Mouse (Mus musculus) limb, embryonic 15.5 days (tissue): ENCODE results near the gene Olfr1136. TPM values are rescaled to one million over a fixed set of nuclear protein-coding genes. Genes with fewer than 3 reads are reported as not detected.

Source experiments
- ATAC-seq: fragments of 200-750 bp; cut with Nextera tagmentation; 2 replicates; pipeline ENCODE4 v1.8.0; 2017; ENCODE audit warnings: low read depth, moderate TSS enrichment; ENCODE audit not compliant: insufficient number of reproducible peaks, low FRiP score, low TSS enrichment
- H3K27ac ChIP-seq: fragments of 300-500 bp; sonication (generic); 2 replicates; pipeline ENCODE4 v1.5.1; 2015; ENCODE audit warnings: moderate library complexity, mild to moderate bottlenecking, inconsistent platforms
- H3K27me3 ChIP-seq: fragments of 300-500 bp; sonication (generic); 2 replicates; pipeline ENCODE4 v1.6.1; 2015; ENCODE audit warnings: inconsistent platforms
- H3K36me3 ChIP-seq: fragments of 300-500 bp; sonication (generic); 2 replicates; pipeline ENCODE4 v1.6.1; 2015; ENCODE audit warnings: inconsistent platforms
- H3K4me1 ChIP-seq: fragments of 300-500 bp; sonication (generic); 2 replicates; pipeline ENCODE4 v1.6.1; 2015; ENCODE audit warnings: inconsistent platforms
- H3K4me2 ChIP-seq: fragments of 300-500 bp; sonication (generic); 2 replicates; pipeline ENCODE4 v1.6.1; 2015; ENCODE audit warnings: mild to moderate bottlenecking, inconsistent platforms
- H3K4me3 ChIP-seq: fragments of 300-500 bp; sonication (generic); 2 replicates; pipeline ENCODE4 v1.5.1; 2015; ENCODE audit warnings: mild to moderate bottlenecking, inconsistent platforms
- H3K9ac ChIP-seq: fragments of 300-500 bp; sonication (generic); 2 replicates; pipeline ENCODE4 v1.6.1; 2015; ENCODE audit warnings: inconsistent platforms
- H3K9me3 ChIP-seq: fragments of 300-500 bp; sonication (generic); 2 replicates; pipeline ENCODE4 v1.6.1; 2016; ENCODE audit warnings: inconsistent platforms
- WGBS: fragments of 180-500 bp; shearing (Covaris S2); methylation state at CpG from one replicate; pipeline ENCODE4 v1.1.7; 2015; 5-methylcytosine and 5-hydroxymethylcytosine counted together
- polyA plus RNA-seq: library from polyadenylated mRNA; unstranded; fragments of >200 nt; fragmentation: Nextera tagmentation; extraction: Ambion mirVana; gene quantifications from 2 replicates; pipeline ENCODE4 v1.2.1, GENCODE M21; 2015

Olfr1136 gene
- polyA plus RNA-seq: not detected in 2 replicates

GRCm38 (mm10) chr2:87693847-87694246 is at the start of gene Olfr1136:
Gene Olfr1136, minus strand, starts transcription at chr2:87693947.
- Histone ChIP-seq H3K36me3 (no peaks in the 10 kb centered on the region), H3K4me2 (no peak within 1 kb of the TSS), H3K4me1 (no peaks in the 10 kb centered on the region), H3K9ac (no peak within 1 kb of the TSS), H3K27me3 (no peaks in the 10 kb centered on the region), H3K27ac (no peak within 1 kb of the TSS), H3K9me3 (no peaks in the 10 kb centered on the region), H3K4me3 (no peak within 1 kb of the TSS)
- ATAC-seq: no peak

GRCm38 (mm10) chr2:87743452-87743851 is 49.7 kb upstream of the Olfr1136 start, which contains the start of gene Olfr1140:
Gene Olfr1140, plus strand, starts transcription at chr2:87743752.
- Histone ChIP-seq H3K9me3 (no peaks in the 10 kb centered on the region), H3K4me3 (no peak within 1 kb of the TSS), H3K4me2 (no peak within 1 kb of the TSS), H3K9ac (no peak within 1 kb of the TSS), H3K36me3 (no peaks in the 10 kb centered on the region), H3K27me3 (no peaks in the 10 kb centered on the region), H3K4me1 (no peaks in the 10 kb centered on the region), H3K27ac (no peak within 1 kb of the TSS)
- no peak for ATAC-seq
- 80% methylated on average over 3 of the region's 3 CpGs for WGBS

GRCm38 (mm10) chr2:87739878-87740277 is 46.1 kb upstream of the Olfr1136 start, which contains the start of gene Olfr1138:
Gene Olfr1138, minus strand, starts transcription at chr2:87739978.
- WGBS: 68% methylated on average over 1 of the region's 1 CpGs
- Histone ChIP-seq H3K27ac (no peak within 1 kb of the TSS), H3K4me2 (no peak within 1 kb of the TSS), H3K4me1 (no peaks in the 10 kb centered on the region), H3K4me3 (no peak within 1 kb of the TSS), H3K27me3 (no peaks in the 10 kb centered on the region), H3K36me3 (no peaks in the 10 kb centered on the region), H3K9ac (no peak within 1 kb of the TSS), H3K9me3 (no peaks in the 10 kb centered on the region)
- ATAC-seq: no peak

GRCm38 (mm10) chr2:87713079-87713478 is 19.3 kb upstream of the Olfr1136 start, which contains the start of gene Olfr1137:
Gene Olfr1137, minus strand, starts transcription at chr2:87713179.
- Histone ChIP-seq H3K4me3 (no peak within 1 kb of the TSS), H3K9me3 (no peaks in the 10 kb centered on the region), H3K36me3 (no peaks in the 10 kb centered on the region), H3K4me1 (no peaks in the 10 kb centered on the region), H3K27me3 (no peaks in the 10 kb centered on the region), H3K27ac (no peak within 1 kb of the TSS), H3K4me2 (no peak within 1 kb of the TSS), H3K9ac (no peak within 1 kb of the TSS)
- no peak for ATAC-seq

GRCm38 (mm10) chr2:87673564-87673963 is 20.2 kb downstream of the Olfr1136 start, which contains the start of gene Olfr1135:
Gene Olfr1135, minus strand, starts transcription at chr2:87673664.
- WGBS: 12% methylated on average over 1 of the region's 1 CpGs
- Histone ChIP-seq H3K4me2 (no peak within 1 kb of the TSS), H3K4me1 (no peaks in the 10 kb centered on the region), H3K36me3 (no peaks in the 10 kb centered on the region), H3K4me3 (no peak within 1 kb of the TSS), H3K9ac (no peak within 1 kb of the TSS), H3K27me3 (no peaks in the 10 kb centered on the region), H3K9me3 (no peaks in the 10 kb centered on the region), H3K27ac (no peak within 1 kb of the TSS)
- ATAC-seq: no peak

GRCm38 (mm10) chr2:87658360-87658759 is 35.4 kb downstream of the Olfr1136 start, which contains the start of gene Olfr1134:
Gene Olfr1134, minus strand, starts transcription at chr2:87658460.
- Histone ChIP-seq H3K27me3 (no peaks in the 10 kb centered on the region), H3K36me3 (no peaks in the 10 kb centered on the region), H3K4me3 (no peak within 1 kb of the TSS), H3K4me2 (no peak within 1 kb of the TSS), H3K4me1 (no peaks in the 10 kb centered on the region), H3K27ac (no peak within 1 kb of the TSS), H3K9me3 (no peaks in the 10 kb centered on the region), H3K9ac (no peak within 1 kb of the TSS)
- 72% methylated on average over 2 of the region's 2 CpGs for WGBS
- no peak for ATAC-seq

GRCm38 (mm10) chr2:87647274-87647673 is 46.5 kb downstream of the Olfr1136 start, which contains the start of gene Olfr1133:
Gene Olfr1133, minus strand, starts transcription at chr2:87647374.
- no peak for ATAC-seq
- no peaks in the 10 kb centered on the region for H3K9me3 ChIP-seq
- no peak within 1 kb of the TSS for H3K4me3 ChIP-seq
- H3K9ac ChIP-seq: no peak within 1 kb of the TSS
- H3K36me3 ChIP-seq: no peaks in the 10 kb centered on the region
- H3K4me2 ChIP-seq: no peak within 1 kb of the TSS
- H3K27ac ChIP-seq: no peak within 1 kb of the TSS
- no peaks in the 10 kb centered on the region for H3K4me1 ChIP-seq
- H3K27me3 ChIP-seq: no peaks in the 10 kb centered on the region

Other genes with a start within 250 kb of the Olfr1136 start
- gene Olfr1126, start 240.0 kb downstream of the Olfr1136 start, polyA plus RNA-seq: not detected in 2 replicates
- not detected in 2 replicates for gene Pramel7, start 196.9 kb downstream of the Olfr1136 start, polyA plus RNA-seq
- gene Pramel6, start 187.4 kb downstream of the Olfr1136 start, polyA plus RNA-seq: not detected in 2 replicates
- not detected in 2 replicates for gene Olfr153, start 162.2 kb downstream of the Olfr1136 start, polyA plus RNA-seq
- not detected in 2 replicates for gene Olfr1128, start 148.4 kb downstream of the Olfr1136 start, polyA plus RNA-seq
- not detected in 2 replicates for gene Olfr1129, start 120.0 kb downstream of the Olfr1136 start, polyA plus RNA-seq
- not detected in 2 replicates for gene Olfr1130, start 87.7 kb downstream of the Olfr1136 start, polyA plus RNA-seq
- not detected in 2 replicates for gene Olfr1131, start 66.8 kb downstream of the Olfr1136 start, polyA plus RNA-seq
- gene Olfr1132, start 56.4 kb downstream of the Olfr1136 start, polyA plus RNA-seq: not detected in 2 replicates
- gene Olfr1133, start 46.6 kb downstream of the Olfr1136 start, polyA plus RNA-seq: not detected in 2 replicates
- not detected in 2 replicates for gene Olfr1134, start 35.5 kb downstream of the Olfr1136 start, polyA plus RNA-seq
- gene Olfr1135, start 20.3 kb downstream of the Olfr1136 start, polyA plus RNA-seq: not detected in 2 replicates
- gene Olfr1137, start 19.2 kb upstream of the Olfr1136 start, polyA plus RNA-seq: not detected in 2 replicates
- not detected in 2 replicates for gene Olfr1138, start 46.0 kb upstream of the Olfr1136 start, polyA plus RNA-seq
- not detected in 2 replicates for gene Olfr1140, start 49.8 kb upstream of the Olfr1136 start, polyA plus RNA-seq
- not detected in 2 replicates for gene Olfr1141, start 60.0 kb upstream of the Olfr1136 start, polyA plus RNA-seq
- not detected in 2 replicates for gene Olfr152, start 85.5 kb upstream of the Olfr1136 start, polyA plus RNA-seq
- not detected in 2 replicates for gene Olfr1143, start 106.6 kb upstream of the Olfr1136 start, polyA plus RNA-seq
- gene Olfr1145, start 115.9 kb upstream of the Olfr1136 start, polyA plus RNA-seq: not detected in 2 replicates
- not detected in 2 replicates for gene Olfr1148, start 136.6 kb upstream of the Olfr1136 start, polyA plus RNA-seq
- not detected in 2 replicates for gene Olfr1150-ps1, start 150.0 kb upstream of the Olfr1136 start, polyA plus RNA-seq
- not detected in 2 replicates for gene Olfr1151, start 161.9 kb upstream of the Olfr1136 start, polyA plus RNA-seq
- gene Olfr1152, start 172.5 kb upstream of the Olfr1136 start, polyA plus RNA-seq: not detected in 2 replicates
- not detected in 2 replicates for gene Olfr1153, start 201.0 kb upstream of the Olfr1136 start, polyA plus RNA-seq
- not detected in 2 replicates for gene Olfr1154, start 211.2 kb upstream of the Olfr1136 start, polyA plus RNA-seq